Mouse (Mus musculus) testis, adult 2 months (tissue): ENCODE measurements around the gene Pde4d.

Experiments used
- CTCF ChIP-seq: fragments of 200-500 bp; IDR thresholded peaks from 2 replicates; pipeline ENCODE4 v1.5.1; 2012; ENCODE audit warnings: low read depth, mild to moderate bottlenecking, inconsistent platforms, low read length, moderate library complexity; ENCODE audit not compliant: control insufficient read depth, insufficient read depth, insufficient replicate concordance
- POLR2A ChIP-seq: fragments of 200-500 bp; IDR thresholded peaks from 2 replicates; pipeline ENCODE4 v1.6.1; 2012; ENCODE audit warnings: low read depth, mild to moderate bottlenecking, inconsistent platforms, low read length, moderate library complexity; ENCODE audit not compliant: control insufficient read depth

DNA sequence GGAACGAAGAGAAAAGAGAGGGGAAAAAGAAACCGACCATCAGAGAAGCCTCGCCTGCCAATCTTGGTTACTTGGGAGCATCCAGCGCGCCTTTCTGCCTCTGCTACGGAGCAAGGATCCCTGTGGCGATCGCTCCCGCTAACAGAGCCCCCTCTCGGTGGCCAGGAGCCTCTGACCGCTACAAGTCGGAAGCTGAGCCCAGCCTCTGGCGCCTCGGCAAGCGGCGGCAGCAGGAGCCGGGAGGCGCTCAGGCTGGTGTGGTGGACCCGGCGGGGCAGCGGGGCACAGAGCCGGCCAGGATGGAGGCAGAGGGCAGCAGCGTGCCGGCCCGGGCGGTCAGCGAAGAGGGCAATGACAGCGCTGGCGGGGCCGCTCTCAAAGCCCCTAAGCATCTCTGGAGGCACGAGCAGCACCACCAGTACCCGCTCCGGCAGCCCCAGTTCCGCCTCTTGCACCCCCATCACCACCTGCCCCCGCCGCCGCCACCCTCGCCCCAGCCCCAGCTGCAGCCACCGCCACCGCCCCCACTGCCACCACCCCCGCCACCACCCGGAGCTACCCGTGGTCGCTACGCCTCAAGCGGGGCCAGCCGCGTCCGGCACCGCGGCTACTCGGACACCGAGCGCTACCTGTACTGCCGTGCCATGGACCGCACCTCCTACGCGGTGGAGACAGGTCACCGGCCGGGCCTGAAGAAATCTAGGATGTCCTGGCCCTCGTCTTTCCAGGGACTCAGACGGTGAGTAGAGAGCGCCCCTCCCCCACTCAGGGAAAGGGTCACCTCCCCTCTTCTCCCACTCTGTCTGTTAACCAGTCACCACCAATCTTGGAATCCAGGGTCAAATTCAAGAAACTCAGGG, 666.8 kb downstream of the Pde4d start:
- TF ChIP-seq CTCF = no peak
- TF ChIP-seq POLR2A = no peak
